In the genomic region with DNA sequence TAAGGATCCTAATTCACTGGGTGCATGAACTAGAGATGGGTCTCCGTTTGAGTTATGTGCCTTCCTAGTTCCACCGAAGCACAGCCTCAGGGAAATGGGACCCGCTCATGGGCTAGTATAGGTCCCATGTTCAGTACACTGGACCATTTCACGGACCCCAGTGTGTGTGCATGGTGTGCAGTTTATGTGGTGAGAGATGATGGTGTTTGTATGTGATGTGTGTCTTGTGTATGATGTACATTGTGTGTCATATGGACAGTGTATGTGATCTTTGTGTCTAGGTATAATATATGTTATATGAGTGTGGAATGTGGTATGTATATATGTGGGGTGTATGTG, we compare ENCODE assay signal across 16 mouse cellular contexts. TPM values are rescaled to one million over a fixed set of nuclear protein-coding genes. Genes with fewer than 3 reads are reported as not detected.
DNase-seq lines count a peak whose midpoint lies in the region; ATAC-seq and TF ChIP-seq lines count a peak whose summit lies in the region.
"Had no signal": no experiment of that assay in that cellular context is flagged by ENCODE, and none has a peak within 500 bp of the region (broad histone marks: within the 10 kb centered on the region; RNA-seq: fewer than 3 reads in every experiment).

No protein-coding gene starts in this region.

- H3K4me2 ChIP-seq in hindbrain, embryonic 14.5 days (replicated peaks), result no peak overlapping the region
- peak overlapping the region; percentile 57 for H3K4me2 ChIP-seq in lung, embryonic 14.5 days
- peak overlapping the region; percentile 37 for H3K4me2 ChIP-seq in stomach, embryonic 14.5 days (replicated peaks; ENCODE audit: low read depth, low read length)
- H3K4me2 ChIP-seq: limb, embryonic 15.5 days had no signal

- H3K9ac ChIP-seq in hindbrain, embryonic 14.5 days, result no peak overlapping the region
- H3K9ac ChIP-seq in lung, embryonic 14.5 days, result no peak overlapping the region
- H3K9ac ChIP-seq in stomach, embryonic 14.5 days (replicated peaks; ENCODE audit: low read depth, low read length), result no peak overlapping the region
- H3K9ac ChIP-seq: limb, embryonic 15.5 days; neural tube, embryonic 15.5 days had no signal

- H3K36me3 ChIP-seq in hindbrain, embryonic 14.5 days (replicated peaks; ENCODE audit: control insufficient read depth, insufficient read depth), result no peaks in the 10 kb centered on the region
- H3K36me3 ChIP-seq in hindbrain, embryonic 10.5 days, result no peaks in the 10 kb centered on the region
- no peaks in the 10 kb centered on the region for H3K36me3 ChIP-seq in lung, embryonic 14.5 days (ENCODE audit: insufficient read depth)
- no peaks in the 10 kb centered on the region for H3K36me3 ChIP-seq in stomach, embryonic 14.5 days (ENCODE audit: control insufficient read depth, insufficient read depth, low read length)
- H3K36me3 ChIP-seq: limb, embryonic 15.5 days; neural tube, embryonic 15.5 days had no signal

- TF ChIP-seq CTCF in lung, embryonic 14.5 days (IDR thresholded peaks at IDR 0.05; ENCODE audit: low read depth), result no peak
- TF ChIP-seq CTCF in embryonic fibroblast, embryonic 13.5 days (IDR thresholded peaks at IDR 0.05; ENCODE audit: borderline replicate concordance, insufficient read depth, low read length), result no peak

- WGBS in hindbrain, embryonic 14.5 days, result 78% methylated on average over 4 of the region's 4 CpGs
- WGBS in hindbrain, embryonic 10.5 days, result 89% methylated on average over 4 of the region's 4 CpGs
- 44% methylated on average over 4 of the region's 4 CpGs for WGBS in lung, embryonic 14.5 days
- WGBS in stomach, embryonic 14.5 days, result 47% methylated on average over 4 of the region's 4 CpGs

- no peaks in the 10 kb centered on the region for H3K9me3 ChIP-seq in hindbrain, embryonic 14.5 days (ENCODE audit: control insufficient read depth, low read length)
- no peaks in the 10 kb centered on the region for H3K9me3 ChIP-seq in hindbrain, embryonic 10.5 days
- H3K9me3 ChIP-seq in lung, embryonic 14.5 days (ENCODE audit: low read depth, low read length), result no peaks in the 10 kb centered on the region
- H3K9me3 ChIP-seq in stomach, embryonic 14.5 days (ENCODE audit: control insufficient read depth, low read depth, low read length), result no peaks in the 10 kb centered on the region
- H3K9me3 ChIP-seq: limb, embryonic 15.5 days; neural tube, embryonic 15.5 days had no signal

- peak overlapping the region; percentile 26; the same call in 1 of the 2 replicates for H3K27ac ChIP-seq in hindbrain, embryonic 14.5 days
- H3K27ac ChIP-seq in hindbrain, embryonic 10.5 days, result no peak overlapping the region
- H3K27ac ChIP-seq in lung, embryonic 14.5 days (ENCODE audit: low read depth), result peak overlapping the region; percentile 87
- H3K27ac ChIP-seq in embryonic fibroblast, embryonic 13.5 days (ENCODE audit: insufficient read depth, low read length), result peak overlapping the region; percentile 89
- peak overlapping the region; percentile 58 for H3K27ac ChIP-seq in stomach, embryonic 14.5 days (ENCODE audit: low read length)
- H3K27ac ChIP-seq: neural tube, embryonic 15.5 days had no signal

- no peak for DNase-seq in hindbrain, embryonic 14.5 days (ENCODE audit: low spot score)
- DNase-seq in hindbrain, embryonic 10.5 days (ENCODE audit: low spot score), result no peak
- DNase-seq in lung, embryonic 14.5 days, result no peak
- DNase-seq in lung, postnatal 14 days, result no peak
- DNase-seq: cerebellum, adult 11 months; gastrocnemius, postnatal 14 days; retina, postnatal 1 day had no signal

- H3K4me1 ChIP-seq in hindbrain, embryonic 14.5 days (replicated peaks; ENCODE audit: control insufficient read depth, insufficient read depth, low read length), result no peaks in the 10 kb centered on the region
- peaks cover 14% of the 10 kb centered on the region for H3K4me1 ChIP-seq in hindbrain, embryonic 10.5 days (replicated peaks)
- peaks cover 13% of the 10 kb centered on the region for H3K4me1 ChIP-seq in lung, embryonic 14.5 days (ENCODE audit: insufficient read depth)
- peaks cover 17% of the 10 kb centered on the region for H3K4me1 ChIP-seq in embryonic fibroblast, embryonic 13.5 days (ENCODE audit: control insufficient read depth, insufficient read depth, low read length)
- H3K4me1 ChIP-seq in stomach, embryonic 14.5 days (ENCODE audit: control insufficient read depth, insufficient read depth, low read length), result peaks cover 14% of the 10 kb centered on the region

- no peaks in the 10 kb centered on the region for H3K27me3 ChIP-seq in hindbrain, embryonic 14.5 days (ENCODE audit: control insufficient read depth, insufficient read depth, low read length)
- H3K27me3 ChIP-seq in hindbrain, embryonic 10.5 days (ENCODE audit: insufficient read depth, poor library complexity, severe bottlenecking), result no peaks in the 10 kb centered on the region
- H3K27me3 ChIP-seq in lung, embryonic 14.5 days (ENCODE audit: insufficient read depth, low read length), result no peaks in the 10 kb centered on the region
- H3K27me3 ChIP-seq in stomach, embryonic 14.5 days (ENCODE audit: control insufficient read depth, insufficient read depth, low read length), result no peaks in the 10 kb centered on the region
- H3K27me3 ChIP-seq: limb, embryonic 15.5 days; neural tube, embryonic 15.5 days had no signal

- H3K4me3 ChIP-seq in hindbrain, embryonic 14.5 days (replicated peaks; ENCODE audit: low read length), result no peak overlapping the region
- H3K4me3 ChIP-seq in hindbrain, embryonic 10.5 days, result no peak overlapping the region
- H3K4me3 ChIP-seq in lung, embryonic 14.5 days (ENCODE audit: low read depth, low read length), result no peak overlapping the region
- no peak overlapping the region for H3K4me3 ChIP-seq in embryonic fibroblast, embryonic 13.5 days (ENCODE audit: insufficient read depth, low read length)
- H3K4me3 ChIP-seq in stomach, embryonic 14.5 days (ENCODE audit: low read depth, low read length), result no peak overlapping the region
- H3K4me3 ChIP-seq: limb, embryonic 15.5 days; neural tube, embryonic 15.5 days had no signal

- ATAC-seq in hindbrain, embryonic 14.5 days (ENCODE audit: low FRiP score), result no peak
- ATAC-seq in lung, embryonic 14.5 days (ENCODE audit: insufficient read depth), result peak; percentile 60
- ATAC-seq in stomach, embryonic 14.5 days (ENCODE audit: insufficient number of reproducible peaks, insufficient read depth, low FRiP score, low read depth), result no peak
- ATAC-seq in erythroid progenitor cell, adult 5-6 weeks (replicated peaks; ENCODE audit: low FRiP score, poor library complexity, severe bottlenecking), result no peak
- ATAC-seq: CD4-positive, CD25-positive, alpha-beta regulatory T cell, adult 4 months; forebrain, embryonic 16.5 days had no signal

- no peak for TF ChIP-seq POLR2A in embryonic fibroblast, embryonic 13.5 days (IDR thresholded peaks at IDR 0.05; ENCODE audit: low read depth, low read length)

RNA-seq across cellular contexts. Expression of a gene that starts 13.0 kb away (rescaled TPM):
- 3.4 and 5.4 TPM in 2 replicates for polyA plus RNA-seq in hindbrain, embryonic 14.5 days (2014; fragmentation: Nextera tagmentation; extraction: Ambion mirVana)
- 0.14 and 0.22 TPM in 2 replicates for polyA plus RNA-seq in hindbrain, embryonic 10.5 days (2016; fragmentation: Nextera tagmentation; extraction: Ambion mirVana)
- polyA plus RNA-seq in lung, embryonic 14.5 days (2014; fragmentation: Nextera tagmentation; extraction: Ambion mirVana), result 0.42 and 0.46 TPM in 2 replicates
- polyA plus RNA-seq in embryonic fibroblast, embryonic 13.5 days (2011; ENCODE audit: insufficient read length, low read depth, missing spikeins), result 0.75 and 1.1 TPM in 2 replicates
- 0.26 and 1.0 TPM in 2 replicates for polyA plus RNA-seq in stomach, embryonic 14.5 days (2014; fragmentation: Nextera tagmentation; extraction: Ambion mirVana)
- total RNA-seq in erythroid progenitor cell, adult 5-6 weeks (2015; ENCODE audit: low replicate concordance), result not detected in 2 replicates
- total RNA-seq in erythroid progenitor cell, adult 5-6 weeks (2017; ENCODE audit: low replicate concordance), result not detected in 2 replicates
- total RNA-seq: heart, postnatal 25 days; monocyte, adult 5-6 weeks had no signal
- polyA plus RNA-seq: CD4-positive, CD25-positive, alpha-beta regulatory T cell, adult 4 months had no signal

RNA-seq across cellular contexts. Expression of a gene that starts 57.8 kb away (rescaled TPM):
- polyA plus RNA-seq in hindbrain, embryonic 14.5 days (2014; fragmentation: Nextera tagmentation; extraction: Ambion mirVana), result 29.0 and 31.5 TPM in 2 replicates
- polyA plus RNA-seq in hindbrain, embryonic 10.5 days (2016; fragmentation: Nextera tagmentation; extraction: Ambion mirVana), result 25.4 and 31.3 TPM in 2 replicates
- polyA plus RNA-seq in lung, embryonic 14.5 days (2014; fragmentation: Nextera tagmentation; extraction: Ambion mirVana), result 26.3 and 28.9 TPM in 2 replicates
- polyA plus RNA-seq in embryonic fibroblast, embryonic 13.5 days (2011; ENCODE audit: insufficient read length, low read depth, missing spikeins), result 36.6 and 38.4 TPM in 2 replicates
- 36.1 and 39.3 TPM in 2 replicates for polyA plus RNA-seq in stomach, embryonic 14.5 days (2014; fragmentation: Nextera tagmentation; extraction: Ambion mirVana)
- 11.5 and 14.3 TPM in 2 replicates for total RNA-seq in erythroid progenitor cell, adult 5-6 weeks (2015; ENCODE audit: low replicate concordance)
- 3.5 and 9.0 TPM in 2 replicates for total RNA-seq in erythroid progenitor cell, adult 5-6 weeks (2017; ENCODE audit: low replicate concordance)
